Comparison of ENCODE assay signal across 9 mouse cellular contexts in genomic region chr2:25292856-25293255, GRCm38 (mm10). TPM values are rescaled to one million over a fixed set of nuclear protein-coding genes. Genes with fewer than 3 reads are reported as not detected.
DNase-seq lines count a peak whose midpoint lies in the region; ATAC-seq lines count a peak whose summit lies in the region.
"Had no signal": no experiment of that assay in that cellular context is flagged by ENCODE, and none has a peak within 500 bp of the region (broad histone marks: within the 10 kb centered on the region; RNA-seq: fewer than 3 reads in every experiment).

No protein-coding gene starts in this region.

- H3K4me1 ChIP-seq in heart, embryonic 11.5 days (ENCODE audit: control insufficient read depth, insufficient read depth, low read length): peaks cover 13% of the 10 kb centered on the region; the same call in 1 of the 2 replicates

- no peaks in the 10 kb centered on the region for H3K9me3 ChIP-seq in heart, embryonic 11.5 days (replicated peaks; ENCODE audit: control insufficient read depth, low read length)

- no peak for ATAC-seq in heart, embryonic 11.5 days (replicated peaks; ENCODE audit: insufficient number of reproducible peaks, low FRiP score, low TSS enrichment)
- peak; percentile 82 for ATAC-seq in megakaryocyte, adult 5-6 weeks (ENCODE audit: poor library complexity, severe bottlenecking)

- WGBS in heart, embryonic 11.5 days (ENCODE audit: insufficient replicate concordance): 0% methylated on average over 1 of the region's 1 CpGs

- peak; percentile 81 for DNase-seq in kidney, adult 18-20 months
- no peak for DNase-seq in kidney, adult 11 months
- peak; percentile 72 for DNase-seq in Muller cell, postnatal 12 days (ENCODE audit: inconsistent ontology term)
- peak; percentile 86 to 93 for DNase-seq in cerebellum, postnatal 25 days
- DNase-seq in kidney, postnatal 36 days: peak; percentile 70 to 94
- peak; percentile 77 for DNase-seq in splenic B cell, adult 2 months (ENCODE audit: low read depth, low spot score)

- H3K27me3 ChIP-seq in heart, embryonic 11.5 days (ENCODE audit: control insufficient read depth, insufficient read depth, low read length): peaks cover 97% of the 10 kb centered on the region
- no peaks in the 10 kb centered on the region for H3K27me3 ChIP-seq in splenic B cell, adult 2 months (ENCODE audit: control insufficient read depth, insufficient read depth, low read length, poor library complexity, severe bottlenecking)

- peak overlapping the region; percentile 31; the same call in 1 of the 2 replicates for H3K4me3 ChIP-seq in heart, embryonic 11.5 days (ENCODE audit: low read depth, low read length)

- H3K27ac ChIP-seq in heart, embryonic 11.5 days (ENCODE audit: low read depth, low read length): no peak overlapping the region

- H3K4me2 ChIP-seq in heart, embryonic 11.5 days: no peak overlapping the region

- no peaks in the 10 kb centered on the region for H3K36me3 ChIP-seq in heart, embryonic 11.5 days (ENCODE audit: control insufficient read depth, insufficient read depth, low read length)
- H3K36me3 ChIP-seq in splenic B cell, adult 2 months (ENCODE audit: control insufficient read depth, insufficient read depth, low read length, poor library complexity, severe bottlenecking): no peaks in the 10 kb centered on the region

- no peak overlapping the region for H3K9ac ChIP-seq in heart, embryonic 11.5 days (ENCODE audit: low read depth, low read length)

RNA-seq across cellular contexts. Expression of gene Lrrc26, which starts 3.1 kb away (rescaled TPM):
- polyA plus RNA-seq in heart, embryonic 11.5 days (2014; fragmentation: Nextera tagmentation; extraction: Ambion mirVana): not detected in 2 replicates
- not detected in 2 replicates for total RNA-seq in megakaryocyte, adult 5-6 weeks (2015)
- not detected in 2 replicates for total RNA-seq in megakaryocyte, adult 5-6 weeks (2017)
- polyA plus RNA-seq: neural tube, embryonic 14.5 days had no signal

RNA-seq across cellular contexts. Expression of gene Tmem210, which starts 4.9 kb away (rescaled TPM):
- polyA plus RNA-seq in heart, embryonic 11.5 days (2014; fragmentation: Nextera tagmentation; extraction: Ambion mirVana): not detected in 2 replicates
- not detected in 2 replicates for total RNA-seq in megakaryocyte, adult 5-6 weeks (2015)
- not detected in 2 replicates for total RNA-seq in megakaryocyte, adult 5-6 weeks (2017)
- polyA plus RNA-seq: neural tube, embryonic 14.5 days had no signal

RNA-seq across cellular contexts. Expression of gene Anapc2, which starts 20.6 kb away (rescaled TPM):
- polyA plus RNA-seq in heart, embryonic 11.5 days (2014; fragmentation: Nextera tagmentation; extraction: Ambion mirVana): 73.0 and 76.1 TPM in 2 replicates
- 28.9 and 40.5 TPM in 2 replicates for total RNA-seq in megakaryocyte, adult 5-6 weeks (2015)
- total RNA-seq in megakaryocyte, adult 5-6 weeks (2017): 25.1 and 32.1 TPM in 2 replicates

RNA-seq across cellular contexts. Expression of gene Ssna1, which starts 20.6 kb away (rescaled TPM):
- 156 and 175 TPM in 2 replicates for polyA plus RNA-seq in heart, embryonic 11.5 days (2014; fragmentation: Nextera tagmentation; extraction: Ambion mirVana)
- total RNA-seq in megakaryocyte, adult 5-6 weeks (2015): 159 TPM in 2 replicates
- 61.1 and 86.0 TPM in 2 replicates for total RNA-seq in megakaryocyte, adult 5-6 weeks (2017)

RNA-seq across cellular contexts. Expression of gene Grin1, which starts 26.1 kb away (rescaled TPM):
- polyA plus RNA-seq in heart, embryonic 11.5 days (2014; fragmentation: Nextera tagmentation; extraction: Ambion mirVana): 0.96 and 1.1 TPM in 2 replicates
- not detected in 2 replicates for total RNA-seq in megakaryocyte, adult 5-6 weeks (2015)
- total RNA-seq in megakaryocyte, adult 5-6 weeks (2017): not detected in 2 replicates
